In genomic region chrX:38251851-38252571, GRCm38 (mm10) we compare ENCODE assay signal across 8 mouse cellular contexts. TPM values are rescaled to one million over a fixed set of nuclear protein-coding genes. Genes with fewer than 3 reads are reported as not detected.
DNase-seq lines count a peak whose midpoint lies in the region; ATAC-seq lines count a peak whose summit lies in the region.

Gene Tmem255a (minus strand): TSS chrX:38252439.

- peak within 1 kb of the TSS; percentile 37 for H3K4me3 ChIP-seq in forebrain, embryonic 14.5 days (ENCODE audit: low read depth, low read length)
- H3K4me3 ChIP-seq in hindbrain, embryonic 14.5 days (replicated peaks; ENCODE audit: low read length), result peak within 1 kb of the TSS; percentile 37
- peak within 1 kb of the TSS; percentile 42 for H3K4me3 ChIP-seq in limb, embryonic 13.5 days

- 29% methylated on average over 27 of the region's 27 CpGs for WGBS in forebrain, embryonic 14.5 days
- 15% methylated on average over 20 of the region's 27 CpGs for WGBS in hindbrain, embryonic 14.5 days
- 22% methylated on average over 23 of the region's 27 CpGs for WGBS in limb, embryonic 13.5 days

- H3K4me1 ChIP-seq in forebrain, embryonic 14.5 days (ENCODE audit: control insufficient read depth, insufficient read depth, low read length), result no peaks in the 10 kb centered on the region; the same call in 1 of the 2 replicates
- H3K4me1 ChIP-seq in hindbrain, embryonic 14.5 days (replicated peaks; ENCODE audit: control insufficient read depth, insufficient read depth, low read length), result no peaks in the 10 kb centered on the region
- H3K4me1 ChIP-seq in limb, embryonic 13.5 days, result no peaks in the 10 kb centered on the region

- peak; percentile 15 to 26 for DNase-seq in left cerebral cortex, adult 18-20 months (ENCODE audit: low spot score in 2 of 2)
- DNase-seq in left cerebral cortex, adult 11 months (ENCODE audit: low spot score), result no peak
- DNase-seq in adrenal gland, postnatal 4 days (ENCODE audit: low spot score in 2 of 2), result no peak
- peak; percentile 61 for DNase-seq in forebrain, embryonic 14.5 days (ENCODE audit: low spot score)
- no peak for DNase-seq in hindbrain, embryonic 14.5 days (ENCODE audit: low spot score)
- DNase-seq in naive thymus-derived CD4-positive, alpha-beta T cell, adult 2 months (ENCODE audit: low read depth), result peak; percentile 38
- DNase-seq in thymus, adult 18-20 months, result no peak

- H3K27me3 ChIP-seq in forebrain, embryonic 14.5 days (replicated peaks; ENCODE audit: control insufficient read depth, insufficient read depth, low read length), result no peaks in the 10 kb centered on the region
- H3K27me3 ChIP-seq in hindbrain, embryonic 14.5 days (ENCODE audit: control insufficient read depth, insufficient read depth, low read length), result no peaks in the 10 kb centered on the region
- H3K27me3 ChIP-seq in limb, embryonic 13.5 days, result peaks cover 20% of the 10 kb centered on the region; the same call in 1 of the 2 replicates

- H3K9me3 ChIP-seq in forebrain, embryonic 14.5 days (replicated peaks; ENCODE audit: control insufficient read depth, low read length), result no peaks in the 10 kb centered on the region
- no peaks in the 10 kb centered on the region for H3K9me3 ChIP-seq in hindbrain, embryonic 14.5 days (ENCODE audit: control insufficient read depth, low read length)
- no peaks in the 10 kb centered on the region for H3K9me3 ChIP-seq in limb, embryonic 13.5 days

- ATAC-seq in forebrain, embryonic 14.5 days, result peak; percentile 83
- ATAC-seq in hindbrain, embryonic 14.5 days (ENCODE audit: low FRiP score), result peak; percentile 82
- peak; percentile 76; the same call in 1 of the 2 replicates for ATAC-seq in limb, embryonic 13.5 days (ENCODE audit: low FRiP score, low read depth)

- H3K27ac ChIP-seq in forebrain, embryonic 14.5 days (ENCODE audit: low read depth, low read length), result no peak within 1 kb of the TSS
- no peak within 1 kb of the TSS for H3K27ac ChIP-seq in hindbrain, embryonic 14.5 days
- H3K27ac ChIP-seq in limb, embryonic 13.5 days, result no peak within 1 kb of the TSS

- peak within 1 kb of the TSS; percentile 32; the same call in 1 of the 2 replicates for H3K9ac ChIP-seq in forebrain, embryonic 14.5 days (ENCODE audit: low read length)
- H3K9ac ChIP-seq in hindbrain, embryonic 14.5 days, result peak within 1 kb of the TSS; percentile 56
- H3K9ac ChIP-seq in limb, embryonic 13.5 days, result peak within 1 kb of the TSS; percentile 55

- peak within 1 kb of the TSS; percentile 67 for H3K4me2 ChIP-seq in forebrain, embryonic 14.5 days (ENCODE audit: low read length)
- peak within 1 kb of the TSS; percentile 72 for H3K4me2 ChIP-seq in hindbrain, embryonic 14.5 days (replicated peaks)
- H3K4me2 ChIP-seq in limb, embryonic 13.5 days (replicated peaks), result peak within 1 kb of the TSS; percentile 76

- no peaks in the 10 kb centered on the region for H3K36me3 ChIP-seq in forebrain, embryonic 14.5 days (ENCODE audit: control insufficient read depth, insufficient read depth, low read length)
- H3K36me3 ChIP-seq in hindbrain, embryonic 14.5 days (replicated peaks; ENCODE audit: control insufficient read depth, insufficient read depth), result no peaks in the 10 kb centered on the region
- no peaks in the 10 kb centered on the region for H3K36me3 ChIP-seq in limb, embryonic 13.5 days

RNA-seq across cellular contexts. Expression of gene Tmem255a, which starts in this region (rescaled TPM):
- 10 to 100 TPM; 17.7 to 23.5 TPM for total RNA-seq in left cerebral cortex, adult 18-20 months (2021)
- total RNA-seq in adrenal gland, postnatal 4 days (2021), result 10 to 100 TPM; 15.0 to 18.9 TPM
- 13.9 and 15.8 TPM in 2 replicates for polyA plus RNA-seq in forebrain, embryonic 14.5 days (2014; fragmentation: Nextera tagmentation; extraction: Ambion mirVana)
- polyA plus RNA-seq in hindbrain, embryonic 14.5 days (2014; fragmentation: Nextera tagmentation; extraction: Ambion mirVana), result 46.9 and 50.0 TPM in 2 replicates
- polyA plus RNA-seq in limb, embryonic 13.5 days (2015; fragmentation: Nextera tagmentation; extraction: Ambion mirVana), result 32.4 and 34.0 TPM in 2 replicates

Comparison
In these comparisons a context has a peak if more than half of its experiments do, and no peak if none do; other contexts are left out.
1. DNase-seq: peak in left cerebral cortex, adult 18-20 months (2 of 2), forebrain, embryonic 14.5 days (single experiment) and naive thymus-derived CD4-positive, alpha-beta T cell, adult 2 months (single experiment); none in left cerebral cortex, adult 11 months (single experiment), adrenal gland, postnatal 4 days (0 of 2), hindbrain, embryonic 14.5 days (single experiment) and thymus, adult 18-20 months (0 of 2).
2. Peak in every context shown above with its lines, with median percentiles within 50 percentile points of each other: ATAC-seq, H3K4me2 ChIP-seq, H3K4me3 ChIP-seq and H3K9ac ChIP-seq.